Mouse (Mus musculus): ENCODE data around the gene Fabp7.

- TF ChIP-seq CTCF (IDR thresholded peaks at IDR 0.05; ENCODE audit: extremely low read depth, insufficient read length, insufficient replicate concordance, low read depth, low read length) (no peak), POLR2A (IDR thresholded peaks at IDR 0.05; ENCODE audit: low read depth, low read length) (no peak)
Observed at GRCm38 (mm10) chr10:57807754-57808153, 23.1 kb downstream of the Fabp7 start.

Measured in small intestine, adult 2 months (tissue).